Mouse (Mus musculus) limb, embryonic 15.5 days (tissue): ENCODE measurements around the gene Mkrn3. TPM values are rescaled to one million over a fixed set of nuclear protein-coding genes. Genes with fewer than 3 reads are reported as not detected.

ENCODE experiments used
- ATAC-seq: fragments of 200-750 bp; cut with Nextera tagmentation; 2 replicates; pipeline ENCODE4 v1.8.0; 2017; ENCODE audit warnings: low read depth, moderate TSS enrichment; ENCODE audit not compliant: insufficient number of reproducible peaks, low FRiP score, low TSS enrichment
- H3K27ac ChIP-seq: fragments of 300-500 bp; sonication (generic); 2 replicates; pipeline ENCODE4 v1.5.1; 2015; ENCODE audit warnings: moderate library complexity, mild to moderate bottlenecking, inconsistent platforms
- H3K27me3 ChIP-seq: fragments of 300-500 bp; sonication (generic); 2 replicates; pipeline ENCODE4 v1.6.1; 2015; ENCODE audit warnings: inconsistent platforms
- H3K36me3 ChIP-seq: fragments of 300-500 bp; sonication (generic); 2 replicates; pipeline ENCODE4 v1.6.1; 2015; ENCODE audit warnings: inconsistent platforms
- H3K4me1 ChIP-seq: fragments of 300-500 bp; sonication (generic); 2 replicates; pipeline ENCODE4 v1.6.1; 2015; ENCODE audit warnings: inconsistent platforms
- H3K4me2 ChIP-seq: fragments of 300-500 bp; sonication (generic); 2 replicates; pipeline ENCODE4 v1.6.1; 2015; ENCODE audit warnings: mild to moderate bottlenecking, inconsistent platforms
- H3K4me3 ChIP-seq: fragments of 300-500 bp; sonication (generic); 2 replicates; pipeline ENCODE4 v1.5.1; 2015; ENCODE audit warnings: mild to moderate bottlenecking, inconsistent platforms
- H3K9ac ChIP-seq: fragments of 300-500 bp; sonication (generic); 2 replicates; pipeline ENCODE4 v1.6.1; 2015; ENCODE audit warnings: inconsistent platforms
- H3K9me3 ChIP-seq: fragments of 300-500 bp; sonication (generic); 2 replicates; pipeline ENCODE4 v1.6.1; 2016; ENCODE audit warnings: inconsistent platforms
- WGBS: fragments of 180-500 bp; shearing (Covaris S2); methylation state at CpG from one replicate; pipeline ENCODE4 v1.1.7; 2015; 5-methylcytosine and 5-hydroxymethylcytosine counted together
- polyA plus RNA-seq: library from polyadenylated mRNA; unstranded; fragments of >200 nt; fragmentation: Nextera tagmentation; extraction: Ambion mirVana; gene quantifications from 2 replicates; pipeline ENCODE4 v1.2.1, GENCODE M21; 2015

Mkrn3 gene
- polyA plus RNA-seq, result 6.2 and 6.5 TPM in 2 replicates

DNA sequence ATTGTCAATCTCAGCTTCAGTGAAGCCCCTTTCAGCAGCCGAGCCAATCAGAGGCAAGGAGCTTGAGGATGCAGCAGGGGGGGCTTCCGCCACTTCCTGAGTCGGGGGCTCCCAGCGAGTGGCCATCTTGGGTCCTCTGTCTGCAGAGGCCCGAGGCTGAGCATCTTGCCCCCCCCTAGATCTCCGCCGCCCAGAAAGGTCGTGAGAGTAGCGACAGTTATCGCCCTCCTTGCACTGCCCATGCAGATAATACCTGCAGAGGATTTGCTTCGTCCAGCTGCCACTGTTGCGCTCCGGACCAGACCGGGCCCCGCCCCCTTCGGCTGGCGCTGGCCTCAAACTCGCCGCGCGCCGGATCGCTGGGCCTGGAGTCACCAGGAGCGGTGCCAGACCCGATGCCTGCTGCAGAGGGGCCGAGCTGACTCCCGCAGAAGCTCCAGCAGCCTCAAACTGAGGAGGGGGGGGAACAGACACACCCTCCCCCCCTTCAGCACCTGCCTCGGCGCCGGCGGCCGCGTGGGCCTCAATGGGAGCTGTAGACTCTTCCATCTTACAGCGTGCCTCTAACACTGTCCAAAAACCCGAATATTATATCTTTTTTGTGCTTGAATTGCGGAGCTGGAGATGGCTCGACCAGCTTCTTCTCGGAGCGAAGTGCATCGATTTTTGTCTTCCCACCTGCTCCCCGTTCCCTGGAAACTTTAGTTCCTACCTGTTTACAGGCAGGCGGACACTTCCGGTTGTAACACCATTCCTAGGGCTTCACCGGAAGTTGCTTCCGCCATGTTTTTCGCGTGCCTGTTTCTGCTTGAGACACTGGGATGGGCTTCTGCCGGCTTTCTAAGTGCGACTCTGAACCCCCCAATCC lies at the start of gene Mkrn3:
Gene Mkrn3 (minus strand): TSS at position 647 of the 868 bp plus-strand sequence.
- H3K27ac ChIP-seq, result peak within 1 kb of the TSS; percentile 68
- peaks cover 12% of the 10 kb centered on the region for H3K4me1 ChIP-seq
- ATAC-seq, result peak; percentile 77
- H3K4me2 ChIP-seq, result peak within 1 kb of the TSS; percentile 69
- H3K9ac ChIP-seq, result peak within 1 kb of the TSS; percentile 63
- H3K9me3 ChIP-seq, result 0 out of 2 replicates have a peak, but pooled peaks cover 6% of the 10 kb centered on the region
- WGBS, result 18% methylated on average over 49 of the region's 49 CpGs
- H3K27me3 ChIP-seq, result no peaks in the 10 kb centered on the region
- H3K36me3 ChIP-seq, result no peaks in the 10 kb centered on the region
- H3K4me3 ChIP-seq, result peak within 1 kb of the TSS; percentile 66

DNA sequence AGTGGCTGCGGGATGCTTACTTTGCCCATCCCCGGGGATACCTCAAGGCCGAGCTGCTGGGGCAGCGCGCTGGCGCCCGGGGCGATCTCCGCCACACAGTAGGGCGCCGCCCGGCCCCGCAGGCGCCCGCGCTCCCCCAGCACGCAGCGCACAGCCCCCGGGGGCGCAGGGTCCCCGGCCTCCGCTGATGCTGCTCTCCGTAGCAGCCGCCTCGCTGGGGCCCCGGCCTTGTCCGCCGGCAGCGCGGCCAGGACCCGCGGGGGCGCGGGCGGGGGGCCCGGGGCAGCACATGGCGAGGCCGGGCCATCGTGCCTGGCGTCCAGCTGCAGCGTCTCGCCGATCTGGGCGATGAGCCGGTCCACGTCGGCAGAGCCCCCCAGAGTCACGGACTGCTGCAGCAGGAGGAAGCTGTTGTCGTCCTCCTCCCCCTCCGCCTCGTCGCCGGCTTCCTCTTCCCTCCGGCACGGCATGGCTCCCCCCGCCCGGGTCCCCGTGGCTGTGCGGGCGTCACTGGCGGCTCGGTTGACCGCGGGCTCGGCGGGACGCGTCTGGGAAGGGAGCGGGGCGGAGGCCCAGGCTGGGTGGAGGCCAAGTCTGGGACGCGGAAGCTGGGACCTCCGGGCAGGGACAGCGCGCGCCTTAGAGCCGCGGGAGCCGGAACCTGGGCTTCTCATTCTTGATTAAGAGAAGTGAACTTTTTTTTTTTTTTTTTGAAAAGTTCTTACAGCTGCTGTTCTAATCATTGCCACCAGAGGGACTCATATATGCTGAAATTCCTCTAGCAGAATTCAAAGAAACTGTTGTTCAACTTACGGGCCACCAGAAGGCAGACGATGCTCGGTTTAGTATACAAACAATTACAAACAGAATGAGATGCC lies 44.2 kb upstream of the Mkrn3 start, which contains the start of gene Peg12:
Gene Peg12 (minus strand): TSS at position 633 of the 878 bp plus-strand sequence.
- ATAC-seq, result peak; percentile 78
- peak within 1 kb of the TSS; percentile 88 for H3K27ac ChIP-seq

DNA sequence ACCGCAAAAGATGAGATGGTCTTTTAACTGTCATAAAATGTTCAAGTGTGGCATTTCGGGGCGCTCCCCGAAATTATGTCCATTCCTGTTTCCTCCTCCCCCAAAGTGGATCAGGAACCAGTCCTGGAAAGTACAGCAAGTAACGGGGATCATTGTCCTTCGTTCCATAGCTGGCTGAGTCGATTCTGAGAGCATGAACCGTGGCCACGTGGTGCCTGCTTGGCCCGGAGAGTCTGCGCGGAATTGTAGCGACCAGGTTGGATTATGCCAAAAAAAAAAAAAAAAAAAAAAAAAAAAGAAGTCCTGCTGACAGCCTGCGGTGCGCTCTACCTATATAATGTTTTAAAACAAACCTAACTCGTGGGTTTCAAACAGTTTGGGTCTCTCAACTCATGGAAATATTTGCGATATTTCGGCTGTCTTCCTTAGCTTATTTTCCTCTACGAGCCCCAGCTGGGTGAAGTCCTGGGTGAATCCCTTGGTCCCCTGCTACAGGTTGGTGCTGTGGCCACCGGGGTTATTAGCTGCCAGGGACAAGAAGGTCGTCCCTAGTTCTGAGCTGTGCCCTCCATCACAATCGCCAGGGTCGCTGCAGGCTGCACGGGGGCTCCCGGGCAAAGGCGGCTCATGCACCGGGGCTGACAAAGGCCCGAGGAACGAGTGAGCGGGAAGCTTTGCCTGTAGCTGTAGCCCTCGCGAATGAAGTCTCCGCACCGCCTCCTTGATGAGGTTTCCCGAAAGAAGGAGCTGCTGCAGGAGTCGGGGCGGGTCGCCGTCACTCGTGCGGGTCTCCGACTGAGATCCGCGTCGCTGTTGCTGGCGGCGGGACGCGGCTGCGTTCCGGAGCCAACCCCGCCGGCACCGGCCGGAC lies 43.3 kb upstream of the Mkrn3 start:
- peak overlapping the region; percentile 57 for H3K4me2 ChIP-seq
- H3K9me3 ChIP-seq, result no peaks in the 10 kb centered on the region
- WGBS, result 20% methylated on average over 54 of the region's 55 CpGs
- no peaks in the 10 kb centered on the region for H3K27me3 ChIP-seq
- ATAC-seq, result no peak
- H3K27ac ChIP-seq, result peak overlapping the region; percentile 88
- 0 out of 2 replicates have a peak, but pooled peaks cover 4% of the 10 kb centered on the region for H3K4me1 ChIP-seq
- H3K36me3 ChIP-seq, result no peaks in the 10 kb centered on the region
- peak overlapping the region; percentile 65 for H3K9ac ChIP-seq
- H3K4me3 ChIP-seq, result peak overlapping the region; percentile 57

More for the DNA sequence above, 44.2 kb upstream of the Mkrn3 start, which contains the start of gene Peg12:
- peak within 1 kb of the TSS; percentile 65 for H3K9ac ChIP-seq
- H3K27me3 ChIP-seq, result no peaks in the 10 kb centered on the region
- H3K36me3 ChIP-seq, result no peaks in the 10 kb centered on the region
- no peaks in the 10 kb centered on the region for H3K9me3 ChIP-seq
- peak within 1 kb of the TSS; percentile 57 for H3K4me3 ChIP-seq
- 0 out of 2 replicates have a peak, but pooled peaks cover 4% of the 10 kb centered on the region for H3K4me1 ChIP-seq
- 15% methylated on average over 79 of the region's 82 CpGs for WGBS
- H3K4me2 ChIP-seq, result peak within 1 kb of the TSS; percentile 57

GRCm38 (mm10) chr7:62462229-62463006 lies 42.5 kb upstream of the Mkrn3 start:
- H3K27me3 ChIP-seq, result no peaks in the 10 kb centered on the region
- H3K9ac ChIP-seq, result no peak overlapping the region
- no peaks in the 10 kb centered on the region for H3K36me3 ChIP-seq
- peak overlapping the region; percentile 57 for H3K4me3 ChIP-seq
- ATAC-seq, result no peak
- H3K4me2 ChIP-seq, result peak overlapping the region; percentile 57
- peak overlapping the region; percentile 27; the same call in 1 of the 2 replicates for H3K27ac ChIP-seq
- no peaks in the 10 kb centered on the region for H3K9me3 ChIP-seq
- WGBS, result 27% methylated on average over 13 of the region's 13 CpGs
- 0 out of 2 replicates have a peak, but pooled peaks cover 4% of the 10 kb centered on the region for H3K4me1 ChIP-seq

DNA sequence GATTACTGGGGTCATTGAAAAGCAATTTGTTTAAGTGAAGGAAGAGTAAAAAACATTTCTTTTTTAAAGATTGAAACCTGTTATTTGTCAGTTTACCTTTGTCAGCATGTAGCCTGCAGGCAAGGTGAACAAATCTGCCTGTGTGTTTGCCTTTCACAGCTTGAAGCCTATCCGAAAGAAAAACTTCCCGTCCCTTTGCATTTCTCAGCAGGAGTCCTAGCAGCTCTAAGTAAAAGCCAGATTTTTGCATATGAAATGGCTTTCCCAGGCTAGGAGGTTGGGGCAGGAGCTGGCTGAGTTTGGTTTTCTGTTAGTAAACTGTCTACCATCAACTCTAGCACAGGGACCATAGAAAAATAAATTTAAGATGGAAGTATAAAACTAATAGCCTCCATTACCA lies 32.4 kb upstream of the Mkrn3 start:
- H3K27ac ChIP-seq, result no peak overlapping the region
- ATAC-seq, result no peak
- H3K4me3 ChIP-seq, result no peak overlapping the region
- no peaks in the 10 kb centered on the region for H3K27me3 ChIP-seq
- 26% methylated on average over 2 of the region's 2 CpGs for WGBS
- H3K4me1 ChIP-seq, result no peaks in the 10 kb centered on the region
- no peaks in the 10 kb centered on the region for H3K36me3 ChIP-seq
- no peak overlapping the region for H3K9ac ChIP-seq
- no peaks in the 10 kb centered on the region for H3K9me3 ChIP-seq
- H3K4me2 ChIP-seq, result no peak overlapping the region

DNA sequence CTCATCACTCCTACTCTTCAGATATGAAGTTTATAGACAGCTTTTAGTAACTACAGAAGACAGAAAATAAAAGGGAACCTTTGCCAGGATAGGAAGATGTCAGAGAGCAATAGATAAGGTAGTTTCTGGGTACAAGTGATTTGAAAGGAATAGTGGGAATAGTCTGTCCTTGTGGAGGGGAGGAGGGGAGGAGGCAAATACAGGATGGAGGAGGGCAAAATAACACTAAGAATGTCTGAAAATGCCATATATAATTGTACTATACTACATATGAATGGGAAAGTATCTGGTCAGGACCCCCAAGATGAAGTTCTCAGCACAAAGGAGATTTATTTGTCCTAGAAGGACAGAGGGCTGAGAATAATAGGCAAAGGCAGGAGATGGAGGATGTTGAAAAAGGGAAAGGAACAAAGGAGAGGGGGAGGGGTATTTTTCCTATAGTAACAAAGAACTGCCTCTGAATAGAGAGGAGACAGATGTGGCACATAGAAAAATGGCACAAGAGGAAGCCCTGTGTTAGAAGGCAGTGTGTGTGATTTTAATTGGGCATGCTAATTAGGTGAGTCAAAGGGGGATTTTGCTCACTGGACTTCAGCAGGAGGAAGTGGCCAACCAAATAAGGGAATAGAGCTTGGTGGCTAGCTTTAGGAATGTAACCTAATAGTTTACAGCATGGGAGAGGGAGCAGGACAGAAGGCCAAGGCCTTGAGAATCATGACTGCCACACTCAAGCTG lies 25.7 kb upstream of the Mkrn3 start:
- no peak for ATAC-seq
- H3K36me3 ChIP-seq, result no peaks in the 10 kb centered on the region
- no peak overlapping the region for H3K4me3 ChIP-seq
- no peaks in the 10 kb centered on the region for H3K4me1 ChIP-seq
- 0 out of 2 replicates have a peak, but pooled peaks cover 4% of the 10 kb centered on the region for H3K9me3 ChIP-seq
- H3K27me3 ChIP-seq, result no peaks in the 10 kb centered on the region
- no peak overlapping the region for H3K27ac ChIP-seq
- no peak overlapping the region for H3K4me2 ChIP-seq
- no peak overlapping the region for H3K9ac ChIP-seq

DNA sequence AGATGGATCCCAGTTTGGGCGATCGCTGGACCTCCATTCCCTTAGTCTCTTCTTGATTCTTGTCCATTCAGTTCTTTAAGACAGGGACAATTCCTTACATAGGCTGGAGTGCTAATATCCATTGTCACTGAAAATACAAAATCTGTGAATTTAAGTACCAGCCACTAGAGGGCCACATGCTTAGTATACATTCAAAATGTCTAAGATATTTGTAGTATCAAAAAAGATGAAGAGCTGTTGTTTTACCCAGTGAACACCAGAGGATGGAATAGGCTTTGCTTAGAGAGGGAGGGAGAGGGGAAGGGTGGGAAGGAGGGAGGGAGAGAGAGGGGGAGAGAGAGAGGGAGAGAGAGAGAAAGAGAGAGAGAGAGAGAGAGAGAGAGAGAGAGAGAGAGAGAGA lies 16.5 kb upstream of the Mkrn3 start:
- ATAC-seq, result no peak
- H3K9ac ChIP-seq, result no peak overlapping the region
- H3K27ac ChIP-seq, result no peak overlapping the region
- H3K27me3 ChIP-seq, result no peaks in the 10 kb centered on the region
- no peak overlapping the region for H3K4me2 ChIP-seq
- no peaks in the 10 kb centered on the region for H3K9me3 ChIP-seq
- H3K4me1 ChIP-seq, result no peaks in the 10 kb centered on the region
- 39% methylated on average over 2 of the region's 2 CpGs for WGBS
- H3K36me3 ChIP-seq, result no peaks in the 10 kb centered on the region
- H3K4me3 ChIP-seq, result no peak overlapping the region

GRCm38 (mm10) chr7:62433243-62433642 lies 13.3 kb upstream of the Mkrn3 start:
- Histone ChIP-seq H3K9ac (no peak overlapping the region), H3K27ac (no peak overlapping the region), H3K36me3 (no peaks in the 10 kb centered on the region), H3K9me3 (no peaks in the 10 kb centered on the region), H3K27me3 (no peaks in the 10 kb centered on the region), H3K4me2 (no peak overlapping the region), H3K4me1 (no peaks in the 10 kb centered on the region), H3K4me3 (no peak overlapping the region)
- whole genome bisulfite sequencing, result 32% methylated on average over 3 of the region's 3 CpGs
- ATAC-seq, result no peak

- 23% methylated on average over 8 of the region's 8 CpGs for WGBS
- Histone ChIP-seq H3K4me2 (no peak overlapping the region), H3K4me1 (no peaks in the 10 kb centered on the region), H3K27ac (no peak overlapping the region), H3K9me3 (no peaks in the 10 kb centered on the region), H3K27me3 (no peaks in the 10 kb centered on the region), H3K4me3 (no peak overlapping the region), H3K9ac (no peak overlapping the region), H3K36me3 (no peaks in the 10 kb centered on the region)
- ATAC-seq, result no peak
These were observed 8.4 kb upstream of the Mkrn3 start for GRCm38 (mm10) chr7:62428337-62428736.

- no peak overlapping the region for H3K4me3 ChIP-seq
- WGBS, result 59% methylated on average over 4 of the region's 4 CpGs
- H3K4me1 ChIP-seq, result peaks cover 11% of the 10 kb centered on the region
- H3K27me3 ChIP-seq, result no peaks in the 10 kb centered on the region
- H3K9me3 ChIP-seq, result 0 out of 2 replicates have a peak, but pooled peaks cover 6% of the 10 kb centered on the region
- H3K36me3 ChIP-seq, result no peaks in the 10 kb centered on the region
- no peak overlapping the region for H3K27ac ChIP-seq
- no peak for ATAC-seq
- no peak overlapping the region for H3K4me2 ChIP-seq
- H3K9ac ChIP-seq, result no peak overlapping the region
These were observed 3.3 kb upstream of the Mkrn3 start for GRCm38 (mm10) chr7:62423210-62423609.
